Mouse (Mus musculus) heart, adult 2 months (tissue): ENCODE results near the gene Bloc1s3.

Source experiments
- CTCF ChIP-seq: fragments of 200-600 bp; IDR thresholded peaks from 2 replicates; pipeline ENCODE4 v1.8.1; 2022; ENCODE audit warnings: antibody characterized with exemption, mild to moderate bottlenecking, moderate library complexity
- POLR2A ChIP-seq: fragments of 200-500 bp; IDR thresholded peaks from 2 replicates; pipeline ENCODE4 v1.6.1; 2011; ENCODE audit warnings: mild to moderate bottlenecking, low read depth, low read length, control low read depth; ENCODE audit not compliant: insufficient read depth

DNA sequence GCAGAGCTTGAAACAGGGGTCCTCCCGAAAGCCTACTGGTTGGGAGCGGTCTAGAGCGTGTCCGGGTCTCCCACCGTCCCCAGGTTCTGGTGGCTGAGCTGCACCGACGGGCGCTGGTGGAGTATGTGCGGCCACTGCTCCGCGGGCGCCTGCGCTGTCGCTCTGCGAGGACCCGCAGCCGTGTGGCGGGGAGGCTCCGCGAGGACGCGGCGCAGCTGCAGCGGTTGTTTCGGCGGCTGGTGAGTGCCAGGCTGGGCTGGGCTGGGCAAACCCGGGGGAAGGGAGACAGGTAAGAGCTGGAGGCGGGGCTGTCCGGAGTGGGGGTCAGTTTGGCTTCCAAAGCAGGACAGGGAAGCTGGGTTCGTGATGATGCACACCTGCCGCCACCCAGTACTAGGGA is 18.6 kb downstream of the Bloc1s3 start:
- TF ChIP-seq CTCF (no peak), POLR2A (no peak)
